Mouse (Mus musculus) CD4-positive, CD25-positive, alpha-beta regulatory T cell, adult 4 months (primary cell): ENCODE data around the gene Ccdc50. TPM values are rescaled to one million over a fixed set of nuclear protein-coding genes. Genes with fewer than 3 reads are reported as not detected.

Experiments used
- polyA plus RNA-seq, 2 experiments: library from polyadenylated mRNA; unstranded; fragments of 100-300 nt; shearing (Covaris generic); gene quantifications; one replicate each; pipeline ENCODE4 v1.2.1; 2017

The Ccdc50 gene
- polyA plus RNA-seq, 2 experiments from 2014 or later, result 24.0 to 26.9 TPM

Other genes with a start within 250 kb of the Ccdc50 start
- gene Ostn, start 81.4 kb upstream of the Ccdc50 start, polyA plus RNA-seq, result not detected
- not detected for gene Uts2b, start 18.6 kb upstream of the Ccdc50 start, polyA plus RNA-seq